Mouse (Mus musculus): Measurements from ENCODE around the gene Rassf4.
A peak's percentile ranks its signal among the peaks of the same experiment; 100 is the strongest.

Rassf4 gene

GRCm38 (mm10) chr6:116671768-116672167 lies 2.0 kb downstream of the Rassf4 start:
- no peak for DNase-seq (ENCODE audit: low read depth, low spot score)

GRCm38 (mm10) chr6:116671031-116671430 lies 2.7 kb downstream of the Rassf4 start:
- DNase-seq (ENCODE audit: low read depth, low spot score): no peak

- peak; percentile 70 for DNase-seq (ENCODE audit: low read depth, low spot score)
Measured at GRCm38 (mm10) chr6:116670144-116670543, 3.6 kb downstream of the Rassf4 start.

GRCm38 (mm10) chr6:116668682-116669470 lies 4.9 kb downstream of the Rassf4 start:
- peak; percentile 35 for DNase-seq (ENCODE audit: low read depth, low spot score)

- DNase-seq (ENCODE audit: low read depth, low spot score): no peak
Measured at GRCm38 (mm10) chr6:116667382-116667781, 6.4 kb downstream of the Rassf4 start.

- no peak for DNase-seq (ENCODE audit: low read depth, low spot score)
Measured at GRCm38 (mm10) chr6:116666892-116667291, 6.9 kb downstream of the Rassf4 start.

GRCm38 (mm10) chr6:116666085-116666750 lies 7.5 kb downstream of the Rassf4 start:
- no peak for DNase-seq (ENCODE audit: low read depth, low spot score)

- DNase-seq (ENCODE audit: low read depth, low spot score): no peak
Measured at GRCm38 (mm10) chr6:116664830-116665229, 8.9 kb downstream of the Rassf4 start.

GRCm38 (mm10) chr6:116664031-116664430 lies 9.7 kb downstream of the Rassf4 start:
- DNase-seq (ENCODE audit: low read depth, low spot score): peak; percentile 20

GRCm38 (mm10) chr6:116663364-116663763 lies 10.4 kb downstream of the Rassf4 start:
- no peak for DNase-seq (ENCODE audit: low read depth, low spot score)

- DNase-seq (ENCODE audit: low read depth, low spot score): peak; percentile 75
Measured at GRCm38 (mm10) chr6:116653684-116654454, 19.9 kb downstream of the Rassf4 start.

GRCm38 (mm10) chr6:116653191-116653590 lies 20.6 kb downstream of the Rassf4 start:
- DNase-seq (ENCODE audit: low read depth, low spot score): no peak

- no peak for DNase-seq (ENCODE audit: low read depth, low spot score)
Measured at GRCm38 (mm10) chr6:116651437-116652118, 22.2 kb downstream of the Rassf4 start.

GRCm38 (mm10) chr6:116650406-116650805 lies 23.3 kb downstream of the Rassf4 start, which contains the start of gene Depp1:
TSS of gene Depp1 (plus strand) at chr6:116650609.
- no peak for DNase-seq (ENCODE audit: low read depth, low spot score)

GRCm38 (mm10) chr6:116649811-116650210 lies 23.9 kb downstream of the Rassf4 start:
- no peak for DNase-seq (ENCODE audit: low read depth, low spot score)

- no peak for DNase-seq (ENCODE audit: low read depth, low spot score)
Measured at GRCm38 (mm10) chr6:116647763-116648162, 26.0 kb downstream of the Rassf4 start.

GRCm38 (mm10) chr6:116644335-116644734 lies 29.4 kb downstream of the Rassf4 start:
- no peak for DNase-seq (ENCODE audit: low read depth, low spot score)

- no peak for DNase-seq (ENCODE audit: low read depth, low spot score)
Measured at GRCm38 (mm10) chr6:116643881-116644280, 29.9 kb downstream of the Rassf4 start.

- DNase-seq (ENCODE audit: low read depth, low spot score): peak; percentile 76
Measured at GRCm38 (mm10) chr6:116642942-116643341, 30.8 kb downstream of the Rassf4 start.

GRCm38 (mm10) chr6:116639663-116640062 lies 34.1 kb downstream of the Rassf4 start:
- no peak for DNase-seq (ENCODE audit: low read depth, low spot score)

GRCm38 (mm10) chr6:116638871-116639270 lies 34.9 kb downstream of the Rassf4 start:
- no peak for DNase-seq (ENCODE audit: low read depth, low spot score)

- DNase-seq (ENCODE audit: low read depth, low spot score): no peak
Measured at GRCm38 (mm10) chr6:116637496-116637895, 36.3 kb downstream of the Rassf4 start.

Data from brain, adult 2 months (tissue).